Mouse (Mus musculus) CH12.LX (cell line): ENCODE data around the gene Polr2l.

Experiments used
- ELF1 ChIP-seq: IDR thresholded peaks from 2 replicates; pipeline ENCODE4 v1.6.1; 2014; ENCODE audit warnings: low read depth, mild to moderate bottlenecking, inconsistent platforms, low read length, improper control_type of control experiment
- POLR2A ChIP-seq: IDR thresholded peaks from 2 replicates; pipeline ENCODE4 v1.6.1; 2011; ENCODE audit warnings: low read depth, mild to moderate bottlenecking, improper control_type of control experiment, low read length

DNA sequence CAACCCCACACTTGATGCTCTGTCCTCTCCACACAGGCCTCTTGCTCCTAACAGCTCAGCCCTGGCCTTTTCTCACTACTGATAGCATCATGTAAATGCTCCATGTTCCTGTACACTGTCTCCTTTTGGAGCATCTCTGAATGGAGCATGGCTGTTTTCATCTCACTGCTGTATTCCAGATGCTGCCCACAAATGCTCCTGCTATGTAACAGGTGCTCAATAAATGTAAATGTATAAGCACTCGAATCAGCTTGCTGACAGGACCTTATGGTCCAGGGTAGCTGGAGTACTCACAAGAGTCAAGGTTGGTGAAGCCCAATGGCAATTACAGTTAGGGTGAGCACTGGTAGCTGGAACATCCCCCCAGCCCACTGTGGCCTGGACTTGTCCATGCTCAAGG is 3.7 kb downstream of the Polr2l start:
- no peak for TF ChIP-seq ELF1
- TF ChIP-seq POLR2A = no peak
